Mouse (Mus musculus): ENCODE measurements around the gene Arid5b.

Gene Arid5b

DNA sequence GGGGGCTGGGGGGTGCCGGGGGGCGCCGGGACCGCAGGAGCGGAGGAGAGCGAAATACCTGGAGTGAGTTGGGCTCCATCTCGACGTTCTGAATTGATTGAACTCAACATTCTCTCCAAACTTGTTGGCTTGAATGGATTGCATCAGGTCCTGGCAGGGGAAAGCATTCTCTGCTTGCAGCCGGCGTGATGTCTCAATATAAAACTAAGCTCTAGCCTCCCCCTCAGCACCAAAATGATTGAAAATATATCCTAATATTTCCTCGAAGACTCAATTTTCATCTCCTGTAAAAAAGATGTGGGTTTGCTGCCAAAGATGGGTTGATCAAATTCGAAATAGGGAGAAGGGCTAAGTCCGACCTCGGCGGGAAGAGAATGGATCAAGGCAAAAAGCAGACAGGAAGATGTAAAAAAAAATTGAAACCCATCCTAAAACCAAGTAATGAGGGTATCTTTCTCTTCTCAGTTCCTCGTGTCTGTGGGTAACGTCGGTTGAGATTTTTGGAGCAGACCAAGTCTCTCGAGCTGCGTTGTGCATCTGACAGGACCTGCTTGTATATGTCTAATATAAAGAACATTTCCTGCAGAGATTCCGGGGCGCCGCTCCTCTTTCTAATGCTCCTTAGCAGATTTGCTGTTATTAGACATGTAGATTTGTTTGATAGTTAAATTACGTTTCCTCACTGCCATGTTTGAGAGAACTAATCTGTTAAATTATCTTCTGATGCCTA, at the start of gene Arid5b:
TSS of gene Arid5b (minus strand) at position 109 of the 730 bp plus-strand sequence.
- peak; percentile 66 to 71 for DNase-seq

DNA sequence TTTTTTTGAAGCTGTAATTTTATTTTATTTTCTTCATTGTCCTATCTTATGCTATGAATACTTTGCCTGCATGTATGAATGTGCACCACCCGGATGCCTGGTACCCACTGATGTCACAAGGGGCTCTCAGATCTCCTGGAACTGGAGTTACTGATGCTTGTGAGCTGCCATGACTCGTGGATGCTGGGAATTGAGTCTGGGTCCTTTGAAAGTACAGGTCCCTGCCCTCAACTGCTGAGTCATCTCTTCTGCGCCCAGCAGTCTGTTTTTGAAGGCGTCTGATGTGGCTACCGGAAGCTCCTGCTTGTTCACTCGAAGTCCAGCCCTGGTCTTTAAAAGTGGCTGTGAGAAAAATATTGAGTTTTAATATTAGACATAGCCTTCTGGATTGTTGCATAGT, 46.8 kb upstream of the Arid5b start:
- DNase-seq, result no peak

GRCm38 (mm10) chr10:68324061-68324460, 45.5 kb upstream of the Arid5b start:
- DNase-seq, result no peak

DNA sequence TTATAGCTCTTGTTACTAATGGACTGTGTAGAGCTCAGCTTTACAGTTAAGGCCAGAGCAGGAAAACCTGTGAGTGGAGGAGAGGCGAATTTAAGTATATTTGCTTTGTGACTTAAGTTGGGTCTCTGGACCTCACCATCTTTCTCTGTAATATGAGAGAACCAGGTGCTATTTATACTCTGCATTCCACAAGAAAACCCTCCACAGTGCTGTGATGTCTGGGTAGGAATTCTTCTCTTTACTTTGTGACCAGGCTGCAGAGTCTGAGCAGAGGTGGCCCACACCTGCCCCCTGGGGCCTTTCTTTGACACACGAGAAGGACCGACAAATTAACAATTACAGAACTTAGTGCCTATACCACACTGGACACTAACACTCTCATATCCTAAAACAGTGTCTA, 44.6 kb upstream of the Arid5b start:
- DNase-seq, result no peak

DNA sequence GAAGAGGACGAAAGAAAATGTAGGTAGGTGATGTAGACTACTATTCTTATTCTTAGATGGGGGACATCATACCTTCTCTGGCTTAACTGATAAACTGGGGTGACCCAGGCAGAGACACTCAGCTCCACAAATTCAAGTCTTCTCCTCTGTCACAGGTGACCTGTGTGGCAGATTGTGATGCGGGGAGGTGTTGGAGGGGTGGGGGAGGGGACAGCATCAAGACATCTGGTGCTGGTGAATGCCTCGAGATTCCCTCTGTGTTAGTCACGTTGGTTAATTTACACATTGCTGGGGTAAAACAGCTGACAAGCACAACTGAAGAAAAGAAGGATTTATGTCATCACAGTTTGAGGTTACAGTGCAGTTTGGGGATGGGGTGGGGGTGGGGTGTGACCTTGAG, 42.4 kb upstream of the Arid5b start:
- DNase-seq, result no peak

DNA sequence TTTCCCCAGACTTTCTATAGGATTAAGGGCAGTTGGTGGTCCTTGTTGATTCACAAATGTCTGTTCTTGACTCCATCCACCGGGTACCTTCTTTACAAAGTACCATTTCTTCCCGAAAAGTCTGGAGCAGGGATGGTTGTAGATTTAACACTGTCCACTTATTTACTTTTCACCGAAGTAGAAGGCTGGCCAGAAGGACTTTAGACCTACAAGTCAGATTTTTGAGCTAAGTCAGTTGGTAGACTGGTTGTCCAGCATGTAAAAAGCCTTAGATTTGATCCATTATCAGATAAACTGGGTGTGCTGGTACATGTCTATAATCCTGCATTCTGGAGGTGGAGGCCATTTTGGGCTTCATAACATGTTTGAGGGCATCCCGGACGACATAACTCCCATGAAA, 42.0 kb upstream of the Arid5b start:
- DNase-seq, result no peak

GRCm38 (mm10) chr10:68319438-68319837, 40.9 kb upstream of the Arid5b start:
- no peak for DNase-seq

GRCm38 (mm10) chr10:68318438-68318979, 40.0 kb upstream of the Arid5b start:
- DNase-seq, result no peak

GRCm38 (mm10) chr10:68312734-68313133, 34.2 kb upstream of the Arid5b start:
- peak; percentile 4 for DNase-seq

GRCm38 (mm10) chr10:68301013-68301412, 22.5 kb upstream of the Arid5b start:
- peak; percentile 25 to 46 for DNase-seq

GRCm38 (mm10) chr10:68289465-68289864, 10.9 kb upstream of the Arid5b start:
- DNase-seq, result no peak

- DNase-seq, result peak; percentile 85 to 87
Measured at GRCm38 (mm10) chr10:68282466-68283391, 4.2 kb upstream of the Arid5b start.

GRCm38 (mm10) chr10:68281775-68282106, 3.2 kb upstream of the Arid5b start:
- peak; percentile 23 to 28 for DNase-seq

GRCm38 (mm10) chr10:68281076-68281774, 2.7 kb upstream of the Arid5b start:
- DNase-seq, result peak; percentile 21 to 28

- DNase-seq, result peak; percentile 71 to 75
Measured at GRCm38 (mm10) chr10:68279516-68280501, 1.3 kb upstream of the Arid5b start.

GRCm38 (mm10) chr10:68277671-68278151, 829 bp downstream of the Arid5b start:
- peak; percentile 65 to 66 for DNase-seq

DNA sequence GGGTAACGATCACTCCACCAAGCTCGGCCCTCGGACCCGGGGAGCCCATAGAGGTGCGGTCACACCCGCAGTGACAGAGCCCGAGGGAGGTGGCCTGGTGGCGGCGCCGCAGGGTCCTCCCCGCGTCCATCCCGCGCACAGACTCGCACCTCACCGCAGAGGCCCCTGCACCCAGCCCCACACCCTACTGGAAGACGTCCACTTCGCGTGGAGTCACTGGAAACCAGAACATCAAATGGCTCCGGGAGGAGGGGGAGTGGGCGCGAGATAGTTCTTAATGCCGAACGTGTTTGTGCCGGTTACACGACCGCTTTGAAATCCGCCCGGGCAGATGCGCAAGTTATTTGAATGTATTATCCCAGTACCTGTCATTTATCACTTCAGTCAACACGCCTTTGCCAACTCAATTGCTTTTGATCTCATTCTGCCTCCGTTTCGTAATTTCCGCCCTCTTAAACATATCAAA, 1.5 kb downstream of the Arid5b start:
- peak; percentile 71 to 73 for DNase-seq

- DNase-seq, result peak; percentile 75 to 78
Measured at GRCm38 (mm10) chr10:68276350-68276975, 2.1 kb downstream of the Arid5b start.

DNA sequence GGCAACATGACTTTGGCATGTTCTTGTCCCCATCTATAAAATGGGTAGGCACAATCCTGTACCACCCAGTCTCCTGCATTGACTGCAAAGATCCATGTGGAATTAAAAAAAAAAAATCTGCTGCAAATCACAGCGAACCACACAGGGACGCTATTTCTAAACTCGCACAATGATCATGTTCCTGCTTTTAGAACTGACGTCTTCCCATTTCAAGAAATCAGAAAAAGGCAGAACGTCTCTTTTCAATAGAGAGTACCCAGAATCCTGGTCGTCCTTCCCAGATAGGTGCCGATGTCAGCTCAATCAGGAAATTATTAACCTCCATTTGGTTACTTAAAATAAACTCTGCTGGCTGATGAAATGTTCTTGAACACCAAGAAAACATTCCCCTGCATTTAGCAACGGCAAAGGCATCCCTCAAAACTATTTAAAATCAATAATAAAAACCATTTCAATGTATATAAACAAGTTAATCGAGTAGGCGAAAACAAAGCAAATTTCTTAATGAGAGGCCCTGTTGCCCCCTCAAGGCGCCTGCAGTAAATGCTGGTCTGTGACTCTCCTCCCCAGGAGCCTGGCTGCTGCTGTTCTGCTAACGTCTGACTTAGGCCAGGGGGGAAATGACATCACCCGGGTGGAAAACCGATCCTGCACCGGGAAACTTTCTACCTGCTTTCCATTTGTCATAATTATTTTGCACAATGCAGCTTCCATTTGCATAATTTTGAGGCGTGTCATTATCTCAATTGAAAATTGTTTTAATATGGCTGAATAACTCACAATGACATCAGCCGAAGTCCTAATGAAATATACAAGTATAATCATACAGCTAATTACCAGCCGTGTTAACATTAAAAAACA, 3.4 kb downstream of the Arid5b start:
- peak; percentile 48 to 49 for DNase-seq

GRCm38 (mm10) chr10:68269789-68270188, 8.8 kb downstream of the Arid5b start:
- DNase-seq, result no peak

Data from B cell, adult 2 months (primary cell).